Mouse (Mus musculus) erythroid progenitor cell, adult 5-6 weeks (primary cell): ENCODE results near the gene Rep15. TPM values are rescaled to one million over a fixed set of nuclear protein-coding genes. Genes with fewer than 3 reads are reported as not detected.

Source experiments
- ATAC-seq: replicated peaks from 2 replicates; pipeline ENCODE4 v1.8.0; 2016; ENCODE audit warnings: moderate number of reproducible peaks, mild to moderate bottlenecking, moderate TSS enrichment, inconsistent platforms; ENCODE audit not compliant: poor library complexity, low FRiP score, severe bottlenecking
- total RNA-seq, 2 experiments: library from RNA; stranded (forward) in 1 of 2; stranded (reverse) in 1 of 2; fragments of 150-400 nt in 1 of 2; fragments of 186-747, 209-891 nt in 1 of 2; gene quantifications; 2 replicates each; pipeline versions ENCODE4 v1.2.3 to v1.2.4; 2015 to 2017; ENCODE audit warnings: low replicate concordance in 2 of 2

The Rep15 gene
- total RNA-seq, 2 experiments from 2014 or later = not detected

GRCm38 (mm10) chr6:147076878-147077277, 44.5 kb downstream of the Rep15 start:
- ATAC-seq = no peak

- ATAC-seq = no peak
Observed at GRCm38 (mm10) chr6:147079919-147080318, 47.5 kb downstream of the Rep15 start.

Other genes with a start within 250 kb of the Rep15 start
- 0.84 and 1.4 TPM in 2 replicates for gene Arntl2, start 236.5 kb upstream of the Rep15 start, total RNA-seq (2015; ENCODE audit: low replicate concordance)
- gene Arntl2, start 236.5 kb upstream of the Rep15 start, total RNA-seq (2017; ENCODE audit: low replicate concordance) = not detected in 2 replicates
- not detected in 2 replicates for gene Smco2, start 182.5 kb upstream of the Rep15 start, total RNA-seq (2015; ENCODE audit: low replicate concordance)
- gene Smco2, start 182.5 kb upstream of the Rep15 start, total RNA-seq (2017; ENCODE audit: low replicate concordance) = not detected in 2 replicates
- 0.42 and 6.1 TPM in 2 replicates for gene Ppfibp1, start 144.1 kb upstream of the Rep15 start, total RNA-seq (2015; ENCODE audit: low replicate concordance)
- gene Ppfibp1, start 144.1 kb upstream of the Rep15 start, total RNA-seq (2017; ENCODE audit: low replicate concordance) = 0.64 and 1.5 TPM in 2 replicates
- gene 1700034J05Rik, start 78.2 kb upstream of the Rep15 start, total RNA-seq (2015; ENCODE audit: low replicate concordance) = not detected in 2 replicates
- not detected in 2 replicates for gene 1700034J05Rik, start 78.2 kb upstream of the Rep15 start, total RNA-seq (2017; ENCODE audit: low replicate concordance)
- gene Mrps35, start 10.2 kb downstream of the Rep15 start, total RNA-seq (2015; ENCODE audit: low replicate concordance) = 20.9 and 28.9 TPM in 2 replicates
- gene Mrps35, start 10.2 kb downstream of the Rep15 start, total RNA-seq (2017; ENCODE audit: low replicate concordance) = 23.0 and 50.0 TPM in 2 replicates
- not detected in 2 replicates for gene Mansc4, start 54.4 kb downstream of the Rep15 start, total RNA-seq (2015; ENCODE audit: low replicate concordance)
- not detected in 2 replicates for gene Mansc4, start 54.4 kb downstream of the Rep15 start, total RNA-seq (2017; ENCODE audit: low replicate concordance)
- 1.8 and 2.1 TPM in 2 replicates for gene Klhl42, start 58.8 kb downstream of the Rep15 start, total RNA-seq (2015; ENCODE audit: low replicate concordance)
- gene Klhl42, start 58.8 kb downstream of the Rep15 start, total RNA-seq (2017; ENCODE audit: low replicate concordance) = 0.30 and 0.64 TPM in 2 replicates
- not detected in 2 replicates for gene Pthlh, start 231.6 kb downstream of the Rep15 start, total RNA-seq (2015; ENCODE audit: low replicate concordance)
- not detected in 2 replicates for gene Pthlh, start 231.6 kb downstream of the Rep15 start, total RNA-seq (2017; ENCODE audit: low replicate concordance)